Mouse (Mus musculus) heart, postnatal 10 days (tissue): ENCODE measurements around the gene BC037034. TPM values are rescaled to one million over a fixed set of nuclear protein-coding genes. Genes with fewer than 3 reads are reported as not detected.
"Not testable (repeated sequence)": the region's sequence is repeated elsewhere in the genome, so short reads cannot be mapped to it uniquely, and the experiment has no call there.

Experiments used
- DNase-seq, 2 experiments: peaks; one replicate each; pipeline ENCODE4 v3.0.0; 2021
- intact Hi-C: fragments of 180-260 bp; cut with DNase I; formaldehyde crosslinking; loops from one replicate; pipeline ENCODE4 v1.15.1; 2025
- total RNA-seq, 2 experiments: library from RNA; stranded (reverse); gene quantifications; 2 replicates each; pipeline ENCODE4 v1.2.3; 2021

The BC037034 gene
- total RNA-seq, 2 experiments from 2014 or later: 5.4 to 6.5 TPM

DNA sequence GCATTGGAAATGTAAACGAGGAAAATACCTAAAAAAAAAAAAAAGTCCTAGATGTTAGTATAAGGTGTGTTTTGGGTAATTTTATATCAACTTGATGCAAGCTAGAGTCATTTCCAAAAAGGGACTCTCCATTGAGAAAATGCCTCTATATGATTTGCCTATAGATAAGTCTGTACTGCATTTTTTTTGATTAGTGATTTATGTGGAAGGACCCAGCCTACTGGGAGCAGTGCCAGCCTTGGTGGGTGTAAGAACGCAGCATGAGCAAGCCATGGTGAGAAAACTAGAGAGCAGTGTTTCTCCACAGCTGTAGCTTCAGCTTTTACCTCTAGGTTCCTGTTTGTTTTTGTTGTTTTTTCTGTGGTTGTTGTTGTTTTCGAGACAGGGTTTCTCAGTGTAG is 40.5 kb downstream of the BC037034 start:
- intact Hi-C loops: loop anchor here (5.0 kb wide), 1 partner anchor 249 kb away; no protein-coding TSS in a partner anchor

GRCm38 (mm10) chr5:138222111-138222510 is 41.7 kb downstream of the BC037034 start:
- peak; percentile 85 to 92 for DNase-seq
- intact Hi-C loops: loop anchor here (5.0 kb wide), 1 partner anchor 250 kb away; no protein-coding TSS in a partner anchor

More for the DNA sequence above, 40.5 kb downstream of the BC037034 start:
- no peak for DNase-seq

DNA sequence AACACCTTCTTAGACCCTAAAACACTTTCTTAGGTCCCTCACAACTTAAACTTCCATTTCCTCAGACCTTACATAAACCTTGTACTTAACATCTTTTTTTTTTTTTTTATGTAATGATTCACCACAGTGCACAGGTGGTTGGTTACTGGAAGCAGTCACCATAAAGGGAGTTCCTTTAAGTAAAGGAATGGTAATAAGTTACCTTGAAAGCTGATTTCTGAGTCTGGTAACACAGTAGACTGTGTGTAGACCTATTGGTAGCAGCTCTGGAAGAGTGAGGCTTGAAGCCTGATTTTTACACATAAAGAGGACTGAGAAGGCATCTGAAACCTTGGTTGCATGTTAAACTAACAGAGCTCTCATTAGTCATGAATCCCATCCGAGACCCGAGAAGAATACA is 44.0 kb downstream of the BC037034 start:
- intact Hi-C loops: loop anchor here (5.0 kb wide), 1 partner anchor 252 kb away; no protein-coding TSS in a partner anchor
- no peak for DNase-seq

DNA sequence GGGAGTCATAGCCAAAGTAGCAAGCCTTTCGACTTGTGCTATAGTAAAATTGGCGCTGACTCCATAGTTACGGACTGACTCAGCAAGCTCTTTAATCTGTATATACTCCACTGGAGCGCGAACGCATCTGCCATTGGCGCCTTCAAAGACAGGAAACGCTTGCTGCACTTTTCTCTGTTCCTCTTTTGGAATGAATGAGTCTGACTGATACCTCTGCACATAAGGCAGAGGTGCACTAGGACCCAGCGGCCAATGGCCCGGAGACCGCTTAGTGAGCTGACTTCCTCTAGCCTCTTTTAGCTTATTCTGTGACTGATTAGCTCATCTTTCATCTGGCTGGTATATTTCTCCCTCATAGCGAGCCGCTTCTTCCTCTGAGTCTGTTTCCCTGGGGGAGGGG is 47.2 kb downstream of the BC037034 start:
- DNase-seq, intact Hi-C loops: not testable (repeated sequence)

Other genes starting within 250 kb of the BC037034 start
- gene Smok3a, start 242.8 kb downstream of the BC037034 start, total RNA-seq: not detected
- not detected for gene Smok3b, start 242.6 kb downstream of the BC037034 start, total RNA-seq
- not detected for gene Smok3c, start 210.8 kb downstream of the BC037034 start, total RNA-seq
- gene Zkscan1, start 178.9 kb downstream of the BC037034 start, total RNA-seq: 10 to 100 TPM; 20.8 to 24.4 TPM
- 10 to 100 TPM; 14.5 to 18.2 TPM for gene Zscan21, start 147.1 kb downstream of the BC037034 start, total RNA-seq
- 10 to 100 TPM in 1 of 2 experiments, 1 to 10 TPM in 1; 5.6 to 10.1 TPM for gene Zfp113, start 108.3 kb downstream of the BC037034 start, total RNA-seq
- gene Cops6, start 103.0 kb downstream of the BC037034 start, total RNA-seq: 100 to 1,000 TPM; 136 to 145 TPM
- 10 to 100 TPM; 11.3 to 15.5 TPM for gene Ap4m1, start 92.0 kb downstream of the BC037034 start, total RNA-seq
- gene Mcm7, start 91.6 kb downstream of the BC037034 start, total RNA-seq: 10 to 100 TPM; 30.0 to 37.2 TPM
- gene Taf6, start 76.6 kb downstream of the BC037034 start, total RNA-seq: 10 to 100 TPM; 24.4 to 27.6 TPM
- gene Cnpy4, start 76.5 kb downstream of the BC037034 start, total RNA-seq: 10 to 100 TPM in 1 of 2 experiments, 1 to 10 TPM in 1; 9.2 to 10.1 TPM
- 1 to 10 TPM; 4.7 to 4.8 TPM for gene Mblac1, start 69.7 kb downstream of the BC037034 start, total RNA-seq
- under 1 TPM; 0.57 TPM for gene Nxpe5, start 38.1 kb downstream of the BC037034 start, total RNA-seq
- 10 to 100 TPM; 75.6 to 77.5 TPM for gene Lamtor4, start 8.6 kb downstream of the BC037034 start, total RNA-seq
- gene Gal3st4, start 8.8 kb upstream of the BC037034 start, total RNA-seq: under 1 TPM; 0.36 to 0.47 TPM
- gene Gm43720, start 15.9 kb upstream of the BC037034 start, total RNA-seq: not detected
- gene Gpc2, start 16.0 kb upstream of the BC037034 start, total RNA-seq: 1 to 10 TPM in 1 of 2 experiments, under 1 TPM in 1; 0.86 to 1.1 TPM
- under 1 TPM; 0.17 to 0.22 TPM for gene Stag3, start 16.2 kb upstream of the BC037034 start, total RNA-seq
- not detected for gene Pvrig, start 77.9 kb upstream of the BC037034 start, total RNA-seq
- gene Zfp157, start 177.4 kb upstream of the BC037034 start, total RNA-seq: 1 to 10 TPM; 7.3 to 8.3 TPM